ENCODE assay signal across 16 mouse cellular contexts in the genomic region with DNA sequence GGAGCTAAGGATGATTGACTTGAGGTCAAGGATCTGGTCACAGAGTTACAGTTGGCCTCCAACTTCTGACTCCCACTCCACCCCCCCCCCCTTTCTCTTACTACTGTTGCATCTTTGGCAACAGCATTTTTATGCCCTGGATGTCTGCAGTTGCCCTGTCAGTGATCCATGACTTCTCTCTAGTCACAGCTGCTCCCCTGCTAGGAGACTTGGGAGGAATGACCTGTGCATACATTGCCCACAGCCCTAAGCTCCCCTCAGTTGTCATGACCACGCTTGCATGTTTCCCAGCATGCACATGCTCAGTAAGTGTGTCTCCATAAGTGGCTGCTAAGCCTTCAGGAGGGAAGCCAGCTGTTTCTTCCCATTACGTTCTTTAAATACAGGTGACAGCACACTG.
DNase-seq lines count a peak whose midpoint lies in the region; ATAC-seq lines count a peak whose summit lies in the region.
"Had no signal": no experiment of that assay in that cellular context is flagged by ENCODE, and none has a peak within 500 bp of the region (broad histone marks: within the 10 kb centered on the region; RNA-seq: fewer than 3 reads in every experiment).

No protein-coding gene starts in this region.

- no peaks in the 10 kb centered on the region for H3K9me3 ChIP-seq in kidney, embryonic 14.5 days (ENCODE audit: control insufficient read depth, low read length)
- no peaks in the 10 kb centered on the region for H3K9me3 ChIP-seq in hindbrain, embryonic 13.5 days
- no peaks in the 10 kb centered on the region for H3K9me3 ChIP-seq in limb, embryonic 13.5 days
- H3K9me3 ChIP-seq: embryonic facial prominence, embryonic 15.5 days; intestine, embryonic 15.5 days had no signal

- peak; percentile 80 for ATAC-seq in kidney, embryonic 14.5 days (ENCODE audit: low FRiP score, low TSS enrichment)
- peak; percentile 52; the same call in 1 of the 2 replicates for ATAC-seq in hindbrain, embryonic 13.5 days (ENCODE audit: low FRiP score)
- peak; percentile 73 for ATAC-seq in limb, embryonic 13.5 days (ENCODE audit: low FRiP score, low read depth)
- ATAC-seq: forebrain, postnatal 0 days; intestine, embryonic 15.5 days had no signal

- no peak overlapping the region for H3K27ac ChIP-seq in kidney, embryonic 14.5 days (ENCODE audit: low read depth, low read length)
- no peak overlapping the region for H3K27ac ChIP-seq in hindbrain, embryonic 13.5 days
- no peak overlapping the region for H3K27ac ChIP-seq in limb, embryonic 13.5 days
- H3K27ac ChIP-seq: embryonic facial prominence, embryonic 15.5 days; intestine, embryonic 15.5 days; macrophage had no signal

- H3K4me1 ChIP-seq in kidney, embryonic 14.5 days (ENCODE audit: control insufficient read depth, insufficient read depth, low read length): 0 out of 2 replicates have a peak, but pooled peaks cover 6% of the 10 kb centered on the region
- H3K4me1 ChIP-seq in hindbrain, embryonic 13.5 days (replicated peaks): peaks cover 23% of the 10 kb centered on the region
- peaks cover 24% of the 10 kb centered on the region for H3K4me1 ChIP-seq in limb, embryonic 13.5 days
- H3K4me1 ChIP-seq: embryonic facial prominence, embryonic 15.5 days; intestine, embryonic 15.5 days had no signal

- no peak overlapping the region for H3K4me2 ChIP-seq in kidney, embryonic 14.5 days (replicated peaks; ENCODE audit: low read depth, low read length)
- H3K4me2 ChIP-seq in hindbrain, embryonic 13.5 days: no peak overlapping the region
- no peak overlapping the region for H3K4me2 ChIP-seq in limb, embryonic 13.5 days (replicated peaks)
- H3K4me2 ChIP-seq: embryonic facial prominence, embryonic 15.5 days; intestine, embryonic 15.5 days; liver, embryonic 11.5 days had no signal

- H3K27me3 ChIP-seq in kidney, embryonic 14.5 days (ENCODE audit: control insufficient read depth, insufficient read depth, low read length): no peaks in the 10 kb centered on the region
- no peaks in the 10 kb centered on the region for H3K27me3 ChIP-seq in hindbrain, embryonic 13.5 days
- peaks cover 3% of the 10 kb centered on the region; the same call in 1 of the 2 replicates for H3K27me3 ChIP-seq in limb, embryonic 13.5 days
- H3K27me3 ChIP-seq: embryonic facial prominence, embryonic 15.5 days; intestine, embryonic 15.5 days had no signal

- H3K9ac ChIP-seq in kidney, embryonic 14.5 days (ENCODE audit: low read depth, low read length): no peak overlapping the region
- H3K9ac ChIP-seq in hindbrain, embryonic 13.5 days: no peak overlapping the region
- no peak overlapping the region for H3K9ac ChIP-seq in limb, embryonic 13.5 days
- H3K9ac ChIP-seq: embryonic facial prominence, embryonic 15.5 days; forebrain, postnatal 0 days; intestine, embryonic 15.5 days had no signal

- WGBS in kidney, embryonic 14.5 days: 12% methylated on average over 2 of the region's 2 CpGs
- WGBS in hindbrain, embryonic 13.5 days: 25% methylated on average over 2 of the region's 2 CpGs
- WGBS in limb, embryonic 13.5 days: 36% methylated on average over 2 of the region's 2 CpGs

- no peak overlapping the region for H3K4me3 ChIP-seq in kidney, embryonic 14.5 days (ENCODE audit: low read length)
- H3K4me3 ChIP-seq in hindbrain, embryonic 13.5 days: no peak overlapping the region
- no peak overlapping the region for H3K4me3 ChIP-seq in limb, embryonic 13.5 days
- H3K4me3 ChIP-seq: embryonic facial prominence, embryonic 15.5 days; intestine, embryonic 15.5 days had no signal

- H3K36me3 ChIP-seq in kidney, embryonic 14.5 days (ENCODE audit: control insufficient read depth, insufficient read depth, low read length): no peaks in the 10 kb centered on the region
- H3K36me3 ChIP-seq in hindbrain, embryonic 13.5 days: no peaks in the 10 kb centered on the region
- no peaks in the 10 kb centered on the region for H3K36me3 ChIP-seq in limb, embryonic 13.5 days
- H3K36me3 ChIP-seq: embryonic facial prominence, embryonic 15.5 days; intestine, embryonic 15.5 days had no signal

- DNase-seq in kidney, adult 11 months: no peak
- DNase-seq in embryo, embryonic 10 days (ENCODE audit: low spot score): peak; percentile 56
- no peak for DNase-seq in ovary, postnatal 36 days (ENCODE audit: low spot score)
- DNase-seq in B cell, adult 2 months: no peak
- no peak for DNase-seq in spleen, postnatal 14 days (ENCODE audit: low spot score in 2 of 2)
- DNase-seq: forebrain, postnatal 0 days; layer of hippocampus, postnatal 36 days; right cerebral cortex, adult 18-20 months; thymus, postnatal 4 days had no signal
